Mouse (Mus musculus): ENCODE data around the gene Gm15013.

GRCm38 (mm10) chrX:139730541-139730940 lies 16.3 kb upstream of the Gm15013 start:
- TF ChIP-seq CTCF (IDR thresholded peaks at IDR 0.05; ENCODE audit: control insufficient read depth, insufficient read depth, insufficient replicate concordance, low read depth, low read length) (no peak), POLR2A (IDR thresholded peaks at IDR 0.05; ENCODE audit: control insufficient read depth, low read depth, low read length) (no peak)
